Mouse (Mus musculus) midbrain, embryonic 12.5 days (tissue): ENCODE measurements at regions not wholly inside any gene's neighbourhood (a gene's known extent, or its start where the extent isn't known, plus 50 kb on each side); places are given as distances from the start of the nearest gene placed in this dataset.

ENCODE experiments used
- ATAC-seq: fragments of 200-750 bp; cut with Nextera tagmentation; 2 replicates; pipeline ENCODE4 v1.8.0; 2017; ENCODE audit warnings: low read depth, moderate TSS enrichment, moderate library complexity; ENCODE audit not compliant: low FRiP score
- H3K27ac ChIP-seq: fragments of 300-500 bp; sonication (generic); replicated peaks from 2 replicates; pipeline ENCODE4 v1.5.1; 2016; ENCODE audit warnings: mild to moderate bottlenecking
- H3K27me3 ChIP-seq: fragments of 300-500 bp; sonication (generic); 2 replicates; pipeline ENCODE4 v1.6.1; 2016; ENCODE audit warnings: mild to moderate bottlenecking
- H3K36me3 ChIP-seq: fragments of 300-500 bp; sonication (generic); 2 replicates; pipeline ENCODE4 v1.6.1; 2016
- H3K4me1 ChIP-seq: fragments of 300-500 bp; sonication (generic); 2 replicates; pipeline ENCODE4 v1.6.1; 2016
- H3K4me2 ChIP-seq: fragments of 300-500 bp; sonication (generic); replicated peaks from 2 replicates; pipeline ENCODE4 v1.6.1; 2016; ENCODE audit warnings: mild to moderate bottlenecking, moderate library complexity
- H3K4me3 ChIP-seq: fragments of 300-500 bp; sonication (generic); 2 replicates; pipeline ENCODE4 v1.5.1; 2016; ENCODE audit warnings: mild to moderate bottlenecking
- H3K9ac ChIP-seq: fragments of 300-500 bp; sonication (generic); replicated peaks from 2 replicates; pipeline ENCODE4 v1.6.1; 2016; ENCODE audit warnings: mild to moderate bottlenecking, moderate library complexity
- H3K9me3 ChIP-seq: fragments of 300-500 bp; sonication (generic); 2 replicates; pipeline ENCODE4 v1.6.1; 2016; ENCODE audit warnings: mild to moderate bottlenecking
- whole genome bisulfite sequencing: fragments of 180-500 bp; shearing (Covaris S2); methylation state at CpG from one replicate; pipeline ENCODE4 v1.1.7; 2016; 5-methylcytosine and 5-hydroxymethylcytosine counted together

DNA sequence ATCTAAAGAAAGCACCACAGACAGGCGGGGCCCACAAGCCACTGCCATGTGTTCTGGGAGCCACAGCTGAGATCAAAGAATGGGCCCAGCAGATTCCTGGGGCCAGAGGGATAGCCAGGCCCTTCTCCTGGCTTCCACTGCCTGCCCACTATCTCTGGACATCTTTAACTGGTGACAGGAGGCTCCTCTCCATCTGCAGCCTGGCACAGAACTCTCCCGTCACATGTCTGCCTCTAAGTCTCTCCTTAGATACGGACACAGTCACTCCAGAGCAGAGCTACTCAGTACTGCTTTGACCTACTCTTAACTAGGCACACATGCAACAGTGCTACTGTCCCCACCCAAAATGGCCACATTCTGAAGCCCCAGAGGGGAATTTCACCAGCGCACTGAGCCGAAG is 234.1 kb upstream of the Dio3 start:
- Histone ChIP-seq H3K9me3 (no peaks in the 10 kb centered on the region), H3K27ac (no peak overlapping the region), H3K36me3 (no peaks in the 10 kb centered on the region), H3K9ac (no peak overlapping the region), H3K4me3 (no peak overlapping the region), H3K4me2 (no peak overlapping the region), H3K4me1 (no peaks in the 10 kb centered on the region), H3K27me3 (peaks cover 15% of the 10 kb centered on the region; the same call in 1 of the 2 replicates)
- ATAC-seq = no peak
- WGBS = 89% methylated on average over 5 of the region's 5 CpGs

- Histone ChIP-seq H3K4me3 (no peak overlapping the region), H3K9ac (no peak overlapping the region), H3K36me3 (no peaks in the 10 kb centered on the region), H3K4me2 (no peak overlapping the region), H3K9me3 (no peaks in the 10 kb centered on the region), H3K27me3 (peaks cover 12% of the 10 kb centered on the region; the same call in 1 of the 2 replicates), H3K4me1 (no peaks in the 10 kb centered on the region), H3K27ac (no peak overlapping the region)
- no peak for ATAC-seq
- WGBS = 72% methylated on average over 17 of the region's 17 CpGs
Observed at GRCm38 (mm10) chr12:110045770-110046330, 233.0 kb upstream of the Dio3 start.

DNA sequence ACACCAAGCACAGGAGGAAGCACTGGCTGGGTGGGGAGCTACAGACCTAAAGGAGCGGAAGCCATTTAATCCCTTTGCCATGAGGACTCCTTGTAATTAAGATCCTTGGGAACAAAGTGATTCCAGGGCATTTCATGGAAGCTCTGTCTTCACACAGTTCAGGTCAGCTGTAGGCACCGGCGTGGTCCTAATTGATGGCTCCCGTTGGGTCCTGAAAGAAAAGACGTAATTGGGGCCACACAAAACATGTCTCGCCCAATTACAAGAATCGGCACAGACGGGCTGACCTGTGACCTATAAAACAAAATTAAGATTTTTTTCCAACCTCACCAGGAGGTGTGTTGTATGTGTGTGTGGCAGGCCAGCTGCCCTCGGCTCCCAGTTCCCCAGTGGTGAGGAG is 232.3 kb upstream of the Dio3 start:
- Histone ChIP-seq H3K27me3 (peaks cover 12% of the 10 kb centered on the region; the same call in 1 of the 2 replicates), H3K9me3 (no peaks in the 10 kb centered on the region), H3K9ac (no peak overlapping the region), H3K4me2 (no peak overlapping the region), H3K4me3 (no peak overlapping the region), H3K4me1 (no peaks in the 10 kb centered on the region), H3K27ac (no peak overlapping the region), H3K36me3 (no peaks in the 10 kb centered on the region)
- 80% methylated on average over 9 of the region's 9 CpGs for WGBS
- no peak for ATAC-seq

GRCm38 (mm10) chr12:110047466-110048250 is 231.2 kb upstream of the Dio3 start:
- no peaks in the 10 kb centered on the region for H3K36me3 ChIP-seq
- 80% methylated on average over 16 of the region's 16 CpGs for WGBS
- no peak overlapping the region for H3K27ac ChIP-seq
- ATAC-seq = no peak
- H3K4me1 ChIP-seq = no peaks in the 10 kb centered on the region
- H3K9me3 ChIP-seq = no peaks in the 10 kb centered on the region
- H3K4me3 ChIP-seq = no peak overlapping the region
- no peak overlapping the region for H3K9ac ChIP-seq
- H3K4me2 ChIP-seq = no peak overlapping the region
- H3K27me3 ChIP-seq = 0 out of 2 replicates have a peak, but pooled peaks cover 12% of the 10 kb centered on the region

GRCm38 (mm10) chr12:110049154-110049736 is 229.6 kb upstream of the Dio3 start:
- Histone ChIP-seq H3K27me3 (0 out of 2 replicates have a peak, but pooled peaks cover 11% of the 10 kb centered on the region), H3K4me2 (no peak overlapping the region), H3K36me3 (no peaks in the 10 kb centered on the region), H3K27ac (no peak overlapping the region), H3K9ac (no peak overlapping the region), H3K9me3 (no peaks in the 10 kb centered on the region), H3K4me1 (no peaks in the 10 kb centered on the region), H3K4me3 (no peak overlapping the region)
- no peak for ATAC-seq
- 87% methylated on average over 10 of the region's 10 CpGs for WGBS

DNA sequence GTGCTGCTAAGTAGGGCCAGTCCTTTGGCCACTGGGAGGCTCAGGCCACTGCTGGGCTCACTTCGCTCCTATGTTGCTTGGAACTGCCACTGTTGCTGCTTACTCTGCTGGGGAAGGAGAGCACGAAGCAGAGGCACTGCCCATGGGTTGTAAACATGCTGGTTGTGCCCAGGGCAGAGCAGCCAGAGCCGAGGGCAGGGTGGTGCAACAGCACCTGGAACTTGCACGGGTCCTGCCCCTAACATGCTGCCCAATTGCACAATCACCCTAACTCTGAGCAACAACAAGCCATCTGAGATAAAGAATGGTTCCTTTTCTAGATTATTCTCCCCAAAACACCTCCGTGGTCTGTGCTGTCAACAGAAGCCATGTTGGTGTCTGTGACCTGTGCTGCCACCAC is 219.5 kb upstream of the Dio3 start:
- Histone ChIP-seq H3K27me3 (0 out of 2 replicates have a peak, but pooled peaks cover 6% of the 10 kb centered on the region), H3K4me1 (no peaks in the 10 kb centered on the region), H3K36me3 (no peaks in the 10 kb centered on the region), H3K4me3 (no peak overlapping the region), H3K9ac (no peak overlapping the region), H3K27ac (no peak overlapping the region), H3K9me3 (no peaks in the 10 kb centered on the region), H3K4me2 (no peak overlapping the region)
- WGBS = 87% methylated on average over 5 of the region's 5 CpGs
- ATAC-seq = no peak

- WGBS = 90% methylated on average over 6 of the region's 6 CpGs
- ATAC-seq = no peak
Observed at GRCm38 (mm10) chr12:110061961-110062360, 216.9 kb upstream of the Dio3 start.

GRCm38 (mm10) chr12:110063013-110063412 is 215.9 kb upstream of the Dio3 start:
- H3K9me3 ChIP-seq = 0 out of 2 replicates have a peak, but pooled peaks cover 2% of the 10 kb centered on the region
- 84% methylated on average over 8 of the region's 8 CpGs for WGBS
- H3K9ac ChIP-seq = no peak overlapping the region
- 0 out of 2 replicates have a peak, but pooled peaks cover 6% of the 10 kb centered on the region for H3K27me3 ChIP-seq
- no peaks in the 10 kb centered on the region for H3K4me1 ChIP-seq
- no peak overlapping the region for H3K4me3 ChIP-seq
- no peak for ATAC-seq
- H3K36me3 ChIP-seq = no peaks in the 10 kb centered on the region
- no peak overlapping the region for H3K4me2 ChIP-seq
- no peak overlapping the region for H3K27ac ChIP-seq

More at GRCm38 (mm10) chr12:110061961-110062360, 216.9 kb upstream of the Dio3 start:
- H3K27ac ChIP-seq = no peak overlapping the region
- H3K4me1 ChIP-seq = no peaks in the 10 kb centered on the region
- H3K9me3 ChIP-seq = no peaks in the 10 kb centered on the region
- H3K9ac ChIP-seq = no peak overlapping the region
- H3K4me3 ChIP-seq = no peak overlapping the region
- no peak overlapping the region for H3K4me2 ChIP-seq
- 0 out of 2 replicates have a peak, but pooled peaks cover 6% of the 10 kb centered on the region for H3K27me3 ChIP-seq
- no peaks in the 10 kb centered on the region for H3K36me3 ChIP-seq

GRCm38 (mm10) chr12:110066361-110066885 is 212.4 kb upstream of the Dio3 start:
- WGBS = 73% methylated on average over 4 of the region's 4 CpGs
- Histone ChIP-seq H3K4me1 (no peaks in the 10 kb centered on the region), H3K4me2 (no peak overlapping the region), H3K27ac (no peak overlapping the region), H3K4me3 (no peak overlapping the region), H3K9ac (no peak overlapping the region), H3K9me3 (peaks cover 21% of the 10 kb centered on the region), H3K27me3 (no peaks in the 10 kb centered on the region), H3K36me3 (no peaks in the 10 kb centered on the region)
- no peak for ATAC-seq

DNA sequence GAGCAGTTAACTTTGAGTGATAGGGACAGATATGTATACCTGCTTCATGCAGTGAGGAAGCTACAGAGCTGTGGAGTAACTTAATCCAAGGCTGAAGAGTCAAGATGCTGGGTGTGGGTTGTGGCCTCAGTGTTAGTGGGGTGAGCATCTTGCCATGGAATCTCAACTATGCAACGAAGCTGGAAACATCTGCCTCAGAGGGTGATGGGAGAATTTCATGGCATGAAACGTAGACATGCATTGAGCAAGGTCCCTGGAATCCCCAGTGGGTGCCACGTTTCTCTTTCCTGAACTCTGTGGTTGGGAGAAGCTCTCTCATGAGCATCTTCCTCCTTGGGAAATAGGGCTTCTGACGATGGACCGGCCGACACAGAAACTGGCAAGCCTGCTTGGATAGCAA is 208.4 kb upstream of the Dio3 start:
- no peaks in the 10 kb centered on the region for H3K4me1 ChIP-seq
- H3K27ac ChIP-seq = no peak overlapping the region
- no peak overlapping the region for H3K4me3 ChIP-seq
- no peak for ATAC-seq
- peaks cover 21% of the 10 kb centered on the region for H3K9me3 ChIP-seq
- H3K36me3 ChIP-seq = no peaks in the 10 kb centered on the region
- H3K4me2 ChIP-seq = no peak overlapping the region
- WGBS = 79% methylated on average over 6 of the region's 6 CpGs
- no peaks in the 10 kb centered on the region for H3K27me3 ChIP-seq
- no peak overlapping the region for H3K9ac ChIP-seq

- no peaks in the 10 kb centered on the region for H3K27me3 ChIP-seq
- H3K9ac ChIP-seq = no peak overlapping the region
- no peak overlapping the region for H3K27ac ChIP-seq
- no peak overlapping the region for H3K4me2 ChIP-seq
- H3K36me3 ChIP-seq = no peaks in the 10 kb centered on the region
- no peaks in the 10 kb centered on the region for H3K4me1 ChIP-seq
- no peak overlapping the region for H3K4me3 ChIP-seq
- ATAC-seq = no peak
- WGBS = 83% methylated on average over 4 of the region's 4 CpGs
- peaks cover 21% of the 10 kb centered on the region for H3K9me3 ChIP-seq
Observed at GRCm38 (mm10) chr12:110071823-110072222, 207.0 kb upstream of the Dio3 start.

- Histone ChIP-seq H3K4me2 (no peak overlapping the region), H3K4me1 (no peaks in the 10 kb centered on the region), H3K4me3 (no peak overlapping the region), H3K27ac (no peak overlapping the region), H3K27me3 (no peaks in the 10 kb centered on the region), H3K9ac (no peak overlapping the region), H3K9me3 (0 out of 2 replicates have a peak, but pooled peaks cover 5% of the 10 kb centered on the region), H3K36me3 (no peaks in the 10 kb centered on the region)
- 93% methylated on average over 8 of the region's 8 CpGs for WGBS
- ATAC-seq = no peak
Observed at GRCm38 (mm10) chr12:110074921-110075320, 203.9 kb upstream of the Dio3 start.
